Mouse (Mus musculus): ENCODE data around the gene Ctnna3.

The Ctnna3 gene

DNA sequence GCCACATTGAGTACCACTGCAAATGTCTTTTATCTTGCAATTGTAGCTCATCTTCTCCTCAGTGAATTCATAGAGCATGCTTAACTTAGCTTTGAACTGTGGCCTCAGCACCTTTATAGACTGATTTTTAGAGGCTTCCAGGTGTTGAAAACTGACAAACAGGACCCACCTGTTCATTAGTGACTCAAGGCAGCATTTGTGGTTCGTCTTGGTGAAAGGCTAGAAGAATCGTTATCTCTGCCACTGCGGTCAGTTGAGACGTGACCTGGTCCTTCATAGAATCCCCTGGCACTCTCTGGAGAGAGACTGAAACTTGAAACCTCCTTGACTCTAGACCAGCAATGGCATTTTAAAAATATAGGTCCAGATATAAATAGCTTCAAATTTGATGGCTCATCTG is 96.1 kb downstream of the Ctnna3 start:
- DNase-seq (ENCODE audit: low spot score): no peak

DNA sequence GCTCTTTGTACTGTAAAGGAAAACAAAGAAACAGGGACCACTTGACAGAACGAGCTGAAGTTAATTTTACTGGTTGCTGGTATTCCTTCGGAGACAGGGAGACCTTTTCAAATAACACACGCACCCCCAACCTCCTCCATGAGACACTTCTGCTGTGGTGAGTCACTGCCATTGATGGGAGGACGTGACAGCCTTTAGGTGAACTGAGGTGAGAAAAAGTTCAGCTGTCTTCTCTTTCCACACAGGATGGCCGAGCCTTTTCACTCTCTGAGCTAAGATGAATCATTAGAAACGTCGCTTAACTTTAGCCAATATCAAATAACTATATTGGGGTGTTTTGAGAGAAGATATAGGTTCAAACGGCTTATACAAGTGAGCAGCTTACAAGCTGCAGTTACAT is 102.5 kb downstream of the Ctnna3 start:
- DNase-seq (ENCODE audit: low spot score): no peak

DNA sequence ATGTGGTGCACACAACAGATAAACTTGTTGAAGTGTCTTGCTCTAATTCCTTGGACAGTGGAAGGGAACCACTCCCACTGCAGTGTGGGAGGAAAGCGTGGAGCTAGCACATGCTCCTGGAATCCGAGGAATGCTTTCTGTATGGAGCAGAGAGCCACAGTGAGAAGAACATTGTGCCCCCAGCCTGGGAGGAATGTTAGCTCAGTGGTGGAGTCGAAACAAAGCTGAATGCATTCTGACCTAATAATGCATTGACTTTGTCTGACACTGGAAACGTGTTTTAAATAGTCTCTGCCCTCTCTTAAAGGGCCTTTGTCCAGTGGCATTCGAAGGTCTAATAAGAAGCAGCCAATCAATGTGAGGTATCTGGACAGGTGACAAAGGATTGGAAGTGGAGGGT is 111.9 kb downstream of the Ctnna3 start:
- DNase-seq (ENCODE audit: low spot score): peak; percentile 75

DNA sequence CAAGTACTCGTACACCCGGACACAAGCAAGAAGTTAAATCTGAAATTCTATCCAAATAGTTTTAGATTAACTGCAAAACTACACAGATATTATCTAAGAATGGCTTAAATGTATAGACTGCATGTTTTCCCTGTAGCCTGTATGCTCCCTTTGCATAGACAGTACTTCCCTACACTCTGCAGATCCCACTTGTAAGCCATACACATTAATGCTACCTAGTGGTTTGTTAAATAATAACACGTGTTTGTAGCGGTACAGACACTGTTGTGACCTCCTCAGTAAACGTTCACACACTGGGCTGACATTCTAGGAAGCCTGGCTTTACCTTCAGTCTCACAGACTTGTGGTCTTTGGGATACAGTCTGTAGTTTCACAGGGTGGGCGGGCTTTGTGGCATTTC is 112.6 kb downstream of the Ctnna3 start:
- no peak for DNase-seq (ENCODE audit: low spot score)

DNA sequence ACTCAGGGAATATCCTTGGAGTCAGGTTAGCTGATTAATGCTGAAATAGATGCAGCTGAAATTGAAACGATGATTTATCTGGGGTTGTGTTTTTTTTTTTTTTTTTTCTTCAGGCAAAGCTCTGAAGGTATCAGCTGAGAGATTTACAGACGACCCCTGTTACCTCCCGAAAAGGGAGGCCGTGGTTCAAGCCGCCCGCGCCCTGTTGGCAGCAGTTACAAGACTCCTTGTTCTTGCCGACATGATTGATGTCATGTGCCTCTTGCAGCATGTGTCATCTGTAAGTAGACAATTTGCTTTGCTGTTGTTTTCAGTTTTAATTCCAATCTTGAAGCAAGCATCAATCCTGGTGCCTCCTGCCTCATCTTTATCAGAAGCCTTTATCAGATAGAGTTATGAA is 136.8 kb downstream of the Ctnna3 start:
- no peak for DNase-seq (ENCODE audit: low spot score)

DNA sequence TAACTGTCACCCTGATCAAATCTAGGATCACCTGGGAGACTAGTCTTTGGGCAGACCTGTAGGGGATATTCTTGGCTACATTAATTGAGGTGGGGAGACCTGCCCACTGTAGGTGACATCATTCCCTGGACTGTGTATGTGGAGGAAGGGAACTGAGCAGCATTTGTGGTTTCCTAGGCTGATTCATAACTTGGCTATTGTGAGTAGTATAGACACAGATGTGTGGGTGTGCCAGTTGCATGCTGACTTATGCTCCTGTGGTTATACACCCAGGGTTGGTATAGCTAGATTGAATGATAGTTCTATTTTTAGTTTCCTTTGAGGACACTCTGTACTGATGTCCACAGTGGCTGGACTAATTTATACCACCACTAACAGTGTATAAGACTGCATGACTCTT is 141.7 kb downstream of the Ctnna3 start:
- no peak for DNase-seq (ENCODE audit: low spot score)

DNA sequence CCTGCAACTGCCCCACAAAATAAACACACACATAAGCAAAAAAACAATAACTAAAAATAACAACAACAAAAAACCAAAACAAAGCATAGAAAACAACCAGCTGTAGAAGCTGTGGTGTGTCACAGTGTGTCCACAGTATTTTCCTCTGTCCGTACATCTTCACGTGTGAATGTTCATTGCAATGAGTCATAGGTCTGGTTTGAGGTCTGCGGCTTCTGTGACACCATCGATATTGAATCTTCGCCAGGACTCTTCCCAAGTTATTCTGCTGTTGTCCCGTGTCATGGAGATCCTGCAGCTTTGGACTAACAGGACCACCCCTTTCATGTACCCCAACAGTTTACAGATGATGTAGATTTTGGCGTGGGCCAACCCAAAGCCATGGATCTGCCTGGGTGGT is 143.0 kb downstream of the Ctnna3 start:
- DNase-seq (ENCODE audit: low spot score): no peak

DNA sequence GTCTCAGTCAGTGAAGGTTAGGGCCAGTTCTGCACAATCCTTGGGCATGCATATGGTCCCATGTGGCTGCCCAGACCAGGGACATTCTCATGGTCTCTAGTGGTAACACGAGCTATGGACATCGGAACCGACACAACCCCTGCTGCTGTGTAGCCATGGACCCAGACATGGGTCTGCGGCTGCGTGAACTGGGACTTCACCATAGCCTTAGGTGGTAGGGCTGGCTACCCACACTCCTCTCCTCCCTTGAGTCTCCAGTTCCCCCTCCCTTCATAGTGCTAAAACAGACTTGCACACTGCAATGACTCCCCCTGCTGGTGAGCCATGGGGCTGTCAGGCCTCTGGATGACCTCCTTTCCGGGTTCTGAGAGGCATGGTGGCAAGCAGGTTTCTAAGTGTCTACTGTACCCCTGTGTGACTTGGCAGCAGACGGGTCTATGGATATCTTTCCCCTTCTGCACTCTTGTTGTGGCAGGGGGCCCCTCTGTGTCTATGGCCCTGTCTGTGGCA is 144.3 kb downstream of the Ctnna3 start:
- peak; percentile 52 for DNase-seq (ENCODE audit: low spot score)

DNA sequence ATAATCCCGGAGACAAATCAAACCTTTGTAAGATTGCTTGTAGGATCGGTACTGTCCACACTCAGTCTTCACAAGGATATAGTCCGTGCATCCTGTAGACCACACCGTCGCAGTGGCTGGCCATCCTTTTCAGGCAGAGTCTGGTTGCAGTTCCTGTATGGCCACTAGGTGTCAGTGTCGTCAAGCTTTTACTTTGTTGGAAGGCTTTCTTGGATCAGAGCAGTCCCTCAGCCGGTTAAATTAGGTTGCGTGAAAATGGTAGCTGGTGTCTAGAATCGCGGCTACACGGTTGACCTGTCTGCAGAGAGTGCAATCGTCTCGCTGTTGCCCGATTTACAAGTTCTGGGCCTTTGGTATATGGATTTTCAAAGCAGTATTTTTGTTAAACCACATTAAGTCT is 152.7 kb downstream of the Ctnna3 start:
- peak; percentile 88 for DNase-seq (ENCODE audit: low spot score)

DNA sequence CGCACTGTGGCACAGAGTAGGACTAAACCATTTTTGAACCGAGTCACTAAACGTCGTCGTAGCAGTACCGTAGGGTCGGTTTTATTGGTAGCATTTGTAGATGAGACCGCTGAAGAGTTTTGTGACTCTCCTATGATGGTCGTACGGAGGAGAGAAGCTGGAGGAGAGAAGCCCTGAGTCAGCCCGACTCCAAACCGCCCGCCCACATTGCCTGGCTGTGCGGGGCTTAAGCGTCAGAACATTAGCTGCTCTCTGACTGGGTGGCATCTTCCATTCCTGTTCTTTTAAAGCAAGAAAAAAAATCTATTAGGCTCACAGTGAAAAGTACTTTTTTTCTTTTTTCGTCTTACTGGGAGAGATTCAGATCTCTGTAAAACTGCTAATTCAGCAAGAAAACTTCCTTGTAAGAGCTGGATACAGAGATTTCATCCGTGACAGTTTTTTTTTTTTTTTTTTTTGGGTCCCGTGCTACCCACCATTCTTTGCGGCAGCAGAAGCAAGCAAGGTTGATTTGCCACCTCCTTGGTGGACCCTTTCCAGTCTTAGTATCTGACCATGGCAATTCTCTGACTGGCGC is 154.0 kb downstream of the Ctnna3 start:
- no peak for DNase-seq (ENCODE audit: low spot score)

DNA sequence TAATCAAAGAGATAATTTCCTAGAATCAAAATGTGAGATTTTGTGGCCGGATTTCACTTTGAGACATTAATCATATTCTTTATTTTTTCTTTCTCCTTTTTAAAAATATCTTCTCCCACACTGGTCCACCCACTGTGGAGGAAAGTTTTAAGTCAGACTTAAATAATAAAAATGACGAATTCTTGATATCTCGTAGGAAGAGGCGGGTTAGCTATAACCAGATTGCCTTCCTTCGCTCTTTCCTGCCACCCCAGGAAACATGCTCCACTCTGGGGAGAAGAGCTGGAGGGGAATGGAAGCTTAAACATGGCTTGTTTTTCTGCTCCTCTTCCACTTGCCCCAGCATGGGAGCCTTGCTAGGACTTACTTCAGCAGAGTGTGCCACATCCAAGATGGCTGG is 169.5 kb downstream of the Ctnna3 start:
- DNase-seq (ENCODE audit: low spot score): no peak

DNA sequence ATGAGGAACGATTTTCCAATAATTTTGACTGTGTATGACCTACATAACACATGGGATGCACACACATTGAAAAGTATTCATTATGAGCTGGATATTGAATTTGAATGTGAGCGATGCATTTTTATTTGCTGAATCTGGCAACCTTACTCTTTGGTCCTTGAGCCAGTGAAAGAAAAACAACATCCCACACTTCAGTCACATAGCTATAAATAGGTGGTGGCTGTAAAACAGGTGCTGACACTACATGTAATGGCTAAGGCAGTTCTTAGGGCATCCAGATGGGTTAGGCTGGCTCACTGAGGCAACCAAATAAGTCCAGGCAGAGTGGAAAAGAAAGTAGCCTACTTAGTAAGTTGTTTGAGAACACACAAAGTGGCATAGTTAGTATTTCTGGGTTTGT is 171.3 kb downstream of the Ctnna3 start:
- DNase-seq (ENCODE audit: low spot score): no peak

DNA sequence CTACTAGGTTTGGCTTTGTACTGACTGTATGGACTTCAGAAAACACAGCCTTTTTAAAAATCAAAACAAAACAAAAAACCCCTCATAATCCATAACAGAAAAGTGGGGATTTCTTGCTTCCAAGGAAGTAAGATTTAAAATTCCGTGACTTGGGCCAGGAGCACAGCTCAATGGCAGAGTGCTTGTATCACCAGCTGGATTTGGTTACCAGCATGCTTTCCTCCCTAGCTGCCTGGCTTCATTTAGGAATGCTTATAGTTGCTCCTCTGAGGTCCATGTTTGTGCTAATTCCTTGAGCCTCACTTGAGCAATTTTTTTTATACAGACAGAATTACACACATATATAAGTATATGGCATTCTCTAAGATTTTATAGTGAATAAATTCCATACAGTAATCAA is 198.6 kb downstream of the Ctnna3 start:
- DNase-seq (ENCODE audit: low spot score): peak; percentile 14

DNA sequence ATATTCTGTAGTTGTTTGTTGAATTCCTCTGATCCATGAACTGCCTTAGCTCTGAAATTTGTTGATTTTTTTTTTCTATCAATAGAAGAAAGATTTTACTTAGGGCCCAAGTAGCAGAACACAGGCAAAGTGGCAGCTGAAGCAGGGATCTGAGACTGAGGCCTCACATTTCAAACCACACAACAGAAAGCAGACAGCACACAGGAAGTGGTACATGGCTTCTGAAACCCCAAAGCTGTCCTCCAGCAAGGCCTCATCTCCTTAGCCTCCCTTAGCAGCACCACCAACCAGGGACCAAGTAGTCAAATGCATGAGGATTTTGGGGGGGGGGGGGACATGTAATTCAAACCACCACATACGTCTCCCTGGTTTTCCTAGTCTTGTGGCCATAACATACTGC is 204.0 kb downstream of the Ctnna3 start:
- DNase-seq (ENCODE audit: low spot score): no peak

DNA sequence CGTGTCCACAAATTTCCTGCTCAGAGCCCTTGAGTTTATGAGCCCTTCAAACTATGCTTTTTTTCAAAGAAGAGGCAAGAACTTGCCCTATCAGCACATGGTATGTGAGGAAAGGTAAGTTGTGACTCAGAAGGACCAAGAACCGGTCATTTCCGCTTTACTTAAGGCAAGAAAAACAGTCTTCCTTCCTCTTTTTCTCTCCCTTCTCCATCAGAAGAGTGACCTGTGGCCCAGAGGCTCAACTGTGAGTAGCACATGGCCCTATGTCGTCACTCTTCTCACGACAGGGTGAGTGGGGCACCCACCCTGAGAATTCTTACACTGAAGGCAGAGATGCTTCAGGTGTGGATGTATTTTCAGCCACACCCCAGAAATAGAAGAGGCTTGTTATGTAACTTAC is 208.1 kb downstream of the Ctnna3 start:
- DNase-seq (ENCODE audit: low spot score): no peak

DNA sequence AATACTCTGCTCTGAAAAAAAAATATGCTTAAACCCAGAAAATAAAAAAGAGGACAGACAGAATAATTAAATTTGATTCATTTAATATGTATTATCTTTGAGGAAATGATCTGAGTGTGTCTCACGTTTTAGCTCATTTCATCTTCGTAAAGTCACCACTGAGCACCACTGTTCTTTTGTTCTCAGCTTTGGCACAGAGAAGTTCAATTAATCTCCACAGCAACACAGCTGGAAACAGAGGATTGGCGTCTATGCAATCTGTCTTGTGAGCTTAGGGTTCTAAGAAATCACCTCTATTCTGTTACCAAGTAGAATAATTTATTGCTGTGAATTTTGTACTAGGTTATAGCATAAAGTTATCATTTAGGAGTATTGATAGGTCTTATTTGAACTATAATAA is 217.4 kb downstream of the Ctnna3 start:
- no peak for DNase-seq (ENCODE audit: low spot score)

DNA sequence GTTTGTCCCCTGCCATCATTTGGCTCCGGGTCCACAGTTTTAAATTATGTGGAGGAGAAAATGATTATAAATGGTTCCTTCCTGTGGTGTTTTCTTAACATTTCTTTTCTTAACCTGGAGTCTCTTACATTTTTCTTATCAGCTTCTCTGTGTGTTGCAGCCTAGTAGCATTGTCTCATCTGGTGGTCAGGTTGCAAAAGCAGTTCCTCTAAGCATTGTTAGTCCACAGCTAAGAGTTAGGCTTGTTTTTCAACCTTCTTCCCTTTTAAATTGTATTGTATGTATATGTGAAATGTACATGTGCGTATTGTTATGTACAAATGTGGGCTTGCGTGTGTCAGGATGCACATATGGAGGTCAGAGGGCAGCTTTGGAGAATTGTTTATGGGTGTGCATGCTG is 220.4 kb downstream of the Ctnna3 start:
- DNase-seq (ENCODE audit: low spot score): no peak

DNA sequence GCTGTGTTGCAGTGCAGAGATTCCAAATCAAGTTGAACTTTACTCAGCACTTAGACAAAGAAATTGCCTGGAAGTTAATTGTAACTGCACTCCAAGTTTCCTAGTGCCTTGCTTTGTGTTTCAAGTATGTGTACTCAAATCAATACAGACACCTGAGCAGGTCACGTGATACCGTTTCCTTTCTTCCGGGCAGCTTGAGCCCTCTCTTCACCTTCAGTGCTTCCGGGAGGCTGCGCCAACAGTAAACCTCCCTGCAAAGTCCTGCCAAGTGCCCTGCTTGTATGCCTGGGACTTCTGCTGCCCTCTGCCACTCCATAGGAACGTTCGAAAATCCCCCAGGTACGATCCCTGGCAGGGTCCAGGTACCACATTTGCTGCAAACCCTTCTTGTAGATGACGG is 223.0 kb downstream of the Ctnna3 start:
- DNase-seq (ENCODE audit: low spot score): no peak

DNA sequence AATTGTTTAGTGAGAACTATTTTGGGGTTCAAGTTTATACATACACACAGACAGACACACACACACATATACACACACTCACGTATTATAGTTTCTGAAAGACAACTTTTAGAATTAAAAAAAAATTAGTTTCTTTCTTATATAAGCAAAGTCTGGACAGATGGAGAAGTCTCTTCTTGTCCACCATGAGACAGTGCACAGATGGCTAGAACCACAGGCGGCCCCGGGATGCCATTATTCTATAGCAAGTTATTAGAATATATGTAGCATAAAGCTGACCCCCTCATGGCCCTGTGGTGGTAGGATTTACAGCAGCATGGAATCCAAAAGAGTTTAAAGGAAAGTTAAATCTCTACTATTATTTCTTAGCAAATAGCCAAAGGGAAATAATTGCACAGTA is 223.7 kb downstream of the Ctnna3 start:
- DNase-seq (ENCODE audit: low spot score): no peak

DNA sequence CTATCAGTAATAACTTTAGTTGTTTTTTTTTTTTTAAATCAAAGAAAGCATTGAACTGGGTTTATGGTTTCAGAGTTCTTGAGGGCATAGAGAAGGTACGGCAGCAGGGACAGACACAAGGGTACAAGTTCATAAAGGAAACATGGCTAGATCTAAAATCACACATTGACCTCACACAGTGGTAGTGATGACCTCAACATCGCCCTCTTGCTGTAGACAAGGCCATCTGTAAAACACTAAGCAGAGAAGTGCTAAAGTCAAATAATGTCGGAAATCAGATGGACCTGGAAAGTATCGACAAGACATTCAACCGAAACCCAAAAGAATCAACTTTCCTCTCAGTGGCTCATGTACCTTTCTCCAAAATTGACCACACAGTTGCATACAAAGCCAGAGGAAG is 224.7 kb downstream of the Ctnna3 start:
- no peak for DNase-seq (ENCODE audit: low spot score)

DNA sequence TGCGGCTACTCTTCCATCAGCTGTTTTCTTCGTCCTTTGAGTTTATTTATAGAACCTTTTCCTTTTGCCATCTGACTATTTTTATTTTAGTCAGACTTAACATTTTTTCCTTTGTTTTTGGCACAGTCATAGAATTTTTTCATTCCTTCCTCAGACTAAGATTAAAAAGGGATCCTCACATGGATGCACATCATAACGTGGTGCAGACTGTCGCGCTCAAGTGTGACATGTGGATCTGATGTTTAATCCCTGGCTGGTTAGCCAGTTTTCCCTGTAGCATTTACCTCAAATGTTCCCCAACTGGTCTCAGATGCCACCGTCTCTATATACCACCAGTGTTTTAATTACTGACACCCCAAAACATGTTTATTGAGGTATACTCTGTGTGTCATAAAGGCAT is 246.4 kb downstream of the Ctnna3 start:
- no peak for DNase-seq (ENCODE audit: low spot score)

DNA sequence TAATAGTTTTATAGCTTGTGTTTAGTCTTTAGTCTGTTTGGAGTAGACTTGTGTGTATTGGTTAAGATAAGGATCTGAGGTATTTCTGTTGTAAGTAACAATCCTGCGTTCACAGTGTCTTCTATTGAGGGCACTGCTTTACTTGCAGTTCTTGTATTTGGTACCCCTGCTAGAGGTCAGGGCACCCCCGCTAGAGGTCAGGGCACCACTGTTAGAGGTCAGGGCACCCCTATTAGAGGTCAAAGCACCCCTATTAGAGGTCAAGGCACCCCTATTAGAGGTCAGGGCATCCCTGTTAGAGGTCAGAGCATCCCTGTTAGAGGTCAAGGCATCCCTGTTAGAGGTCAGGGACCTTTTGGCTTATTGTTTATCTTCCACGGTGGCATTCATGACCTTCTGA is 259.3 kb downstream of the Ctnna3 start:
- DNase-seq (ENCODE audit: low spot score): no peak

DNA sequence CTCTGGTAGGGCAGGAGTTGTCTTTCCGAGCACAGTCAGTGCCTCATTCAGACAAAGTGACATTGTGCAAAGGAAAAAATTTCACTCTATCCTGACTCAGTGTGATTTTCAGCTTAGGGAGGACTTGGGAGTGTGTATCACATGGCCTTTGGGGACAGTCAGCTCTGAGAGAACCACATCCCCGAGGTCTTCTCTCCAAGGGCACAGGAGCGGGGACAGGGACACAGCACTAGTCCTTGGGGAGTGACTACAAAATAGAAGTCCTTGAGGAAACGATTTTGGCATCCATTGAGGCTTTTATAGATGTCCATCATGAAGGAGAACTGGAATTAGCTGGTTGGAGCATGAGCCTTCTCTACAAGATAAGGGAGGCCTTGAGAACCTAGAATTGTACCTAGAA is 259.8 kb downstream of the Ctnna3 start:
- DNase-seq (ENCODE audit: low spot score): no peak

DNA sequence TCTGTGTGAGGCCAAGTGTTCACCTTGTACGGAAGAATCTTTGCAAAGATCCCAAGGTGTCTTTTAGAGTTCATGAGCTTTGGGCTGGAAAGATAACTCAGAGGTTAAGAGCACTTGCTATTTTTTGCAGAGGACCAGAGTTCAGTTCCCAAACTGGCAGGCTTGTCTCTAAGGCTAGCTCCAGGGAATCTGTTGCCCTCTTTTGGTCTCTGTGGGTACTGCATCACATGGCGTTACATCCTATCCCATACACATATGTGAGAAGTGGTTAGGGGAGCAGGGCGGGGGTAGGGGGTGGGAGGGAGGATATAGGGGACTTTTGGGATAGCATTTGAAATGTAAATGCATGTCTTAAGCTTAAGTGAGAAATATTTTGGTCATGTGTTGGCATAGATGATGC is 262.1 kb downstream of the Ctnna3 start:
- peak; percentile 68 for DNase-seq (ENCODE audit: low spot score)

DNA sequence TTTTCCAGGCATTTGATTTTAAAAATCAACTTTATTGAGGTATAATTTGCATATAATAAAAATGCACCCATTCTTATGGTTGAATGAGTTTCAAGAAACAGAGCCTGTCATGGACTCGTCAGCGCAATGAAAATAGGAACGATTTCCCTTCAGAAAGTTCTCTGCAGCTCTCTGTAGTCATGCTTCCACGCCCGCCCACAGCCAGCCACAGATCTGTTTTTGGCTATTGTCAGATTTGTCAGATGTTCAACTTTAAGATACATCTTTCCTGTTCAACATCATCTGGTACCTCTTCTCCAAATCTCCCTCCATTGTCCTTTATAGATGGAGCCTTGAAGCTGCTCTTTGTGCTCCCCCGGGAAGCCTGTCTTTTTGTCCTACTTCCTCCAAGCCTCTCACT is 280.3 kb downstream of the Ctnna3 start:
- no peak for DNase-seq (ENCODE audit: low spot score)
